Mouse (Mus musculus) midbrain, embryonic 16.5 days (tissue): ENCODE results near the gene Nanos1. TPM values are rescaled to one million over a fixed set of nuclear protein-coding genes. Genes with fewer than 3 reads are reported as not detected.

Source experiments
- ATAC-seq: fragments of 200-750 bp; cut with Nextera tagmentation; 2 replicates; pipeline ENCODE4 v1.8.0; 2017; ENCODE audit warnings: moderate TSS enrichment
- H3K27ac ChIP-seq: fragments of 300-500 bp; sonication (generic); 2 replicates; pipeline ENCODE4 v1.5.1; 2014; ENCODE audit warnings: mild to moderate bottlenecking, low read length, mixed read lengths
- H3K27me3 ChIP-seq: fragments of 300-500 bp; sonication (generic); 2 replicates; pipeline ENCODE4 v1.6.1; 2014; ENCODE audit warnings: low read depth, low read length, mixed read lengths; ENCODE audit not compliant: control insufficient read depth, insufficient read depth
- H3K36me3 ChIP-seq: fragments of 300-500 bp; sonication (generic); 2 replicates; pipeline ENCODE4 v1.6.1; 2014; ENCODE audit warnings: mild to moderate bottlenecking, low read length, moderate library complexity, mixed read lengths; ENCODE audit not compliant: control insufficient read depth, insufficient read depth
- H3K4me1 ChIP-seq: fragments of 300-500 bp; sonication (generic); 2 replicates; pipeline ENCODE4 v1.6.1; 2014; ENCODE audit warnings: mild to moderate bottlenecking, low read length, mixed read lengths; ENCODE audit not compliant: control insufficient read depth, insufficient read depth
- H3K4me2 ChIP-seq: fragments of 300-500 bp; sonication (generic); 2 replicates; pipeline ENCODE4 v1.6.1; 2014; ENCODE audit warnings: mild to moderate bottlenecking, low read length, mixed read lengths
- H3K4me3 ChIP-seq: fragments of 300-500 bp; sonication (generic); 2 replicates; pipeline ENCODE4 v1.5.1; 2014; ENCODE audit warnings: low read depth, mild to moderate bottlenecking, low read length, moderate library complexity, mixed read lengths
- H3K9ac ChIP-seq: fragments of 300-500 bp; sonication (generic); 2 replicates; pipeline ENCODE4 v1.6.1; 2014; ENCODE audit warnings: low read depth, low read length, mixed read lengths
- H3K9me3 ChIP-seq: fragments of 300-500 bp; sonication (generic); replicated peaks from 2 replicates; pipeline ENCODE4 v1.6.1; 2014; ENCODE audit warnings: mild to moderate bottlenecking, low read length, mixed read lengths; ENCODE audit not compliant: control insufficient read depth, poor library complexity, severe bottlenecking
- WGBS: fragments of 180-500 bp; shearing (Covaris S2); extraction: QIAGEN DNeasy Blood & Tissue Kit; methylation state at CpG from one replicate; pipeline ENCODE4 v1.1.7; 2014; 5-methylcytosine and 5-hydroxymethylcytosine counted together
- polyA plus RNA-seq: library from polyadenylated mRNA; unstranded; fragments of >200 nt; fragmentation: Nextera tagmentation; extraction: Ambion mirVana; gene quantifications from 2 replicates; pipeline ENCODE4 v1.2.1, GENCODE M21; 2015

Nanos1 gene
- polyA plus RNA-seq, 1 experiment from 2014 or later, result 20.1 TPM

GRCm38 (mm10) chr19:60740560-60740959 lies 15.2 kb upstream of the Nanos1 start:
- Histone ChIP-seq H3K27me3 (no peaks in the 10 kb centered on the region), H3K4me1 (no peaks in the 10 kb centered on the region), H3K4me2 (no peak overlapping the region), H3K4me3 (no peak overlapping the region), H3K36me3 (no peaks in the 10 kb centered on the region), H3K27ac (no peak overlapping the region), H3K9ac (no peak overlapping the region), H3K9me3 (no peaks in the 10 kb centered on the region)
- no peak for ATAC-seq
- 67% methylated on average over 1 of the region's 1 CpGs for WGBS

GRCm38 (mm10) chr19:60743767-60744547 lies 11.8 kb upstream of the Nanos1 start:
- H3K4me1 ChIP-seq, result no peaks in the 10 kb centered on the region
- no peak for ATAC-seq
- no peaks in the 10 kb centered on the region for H3K27me3 ChIP-seq
- H3K9ac ChIP-seq, result no peak overlapping the region
- no peak overlapping the region for H3K27ac ChIP-seq
- no peak overlapping the region for H3K4me2 ChIP-seq
- 87% methylated on average over 5 of the region's 5 CpGs for WGBS
- no peaks in the 10 kb centered on the region for H3K36me3 ChIP-seq
- no peak overlapping the region for H3K4me3 ChIP-seq
- H3K9me3 ChIP-seq, result no peaks in the 10 kb centered on the region

- no peaks in the 10 kb centered on the region; the same call in 1 of the 2 replicates for H3K27me3 ChIP-seq
- ATAC-seq, result no peak
- H3K4me3 ChIP-seq, result no peak overlapping the region
- 95% methylated on average over 1 of the region's 1 CpGs for WGBS
- no peaks in the 10 kb centered on the region for H3K4me1 ChIP-seq
- no peak overlapping the region for H3K9ac ChIP-seq
- H3K9me3 ChIP-seq, result no peaks in the 10 kb centered on the region
- H3K4me2 ChIP-seq, result no peak overlapping the region
- no peak overlapping the region for H3K27ac ChIP-seq
- H3K36me3 ChIP-seq, result no peaks in the 10 kb centered on the region
Measured at GRCm38 (mm10) chr19:60747801-60748200, 8.0 kb upstream of the Nanos1 start.

GRCm38 (mm10) chr19:60756192-60757098 lies 658 bp downstream of the Nanos1 start:
- under 1% methylated on average over 99 of the region's 115 CpGs for WGBS
- H3K9ac ChIP-seq, result peak overlapping the region; percentile 92
- H3K4me3 ChIP-seq, result peak overlapping the region; percentile 88
- no peaks in the 10 kb centered on the region for H3K9me3 ChIP-seq
- H3K4me1 ChIP-seq, result peaks cover 23% of the 10 kb centered on the region
- ATAC-seq, result peak; percentile 84
- no peaks in the 10 kb centered on the region for H3K36me3 ChIP-seq
- H3K27ac ChIP-seq, result peak overlapping the region; percentile 93
- H3K27me3 ChIP-seq, result peaks cover 3% of the 10 kb centered on the region; the same call in 1 of the 2 replicates
- H3K4me2 ChIP-seq, result peak overlapping the region; percentile 93

- H3K9me3 ChIP-seq, result no peaks in the 10 kb centered on the region
- peaks cover 23% of the 10 kb centered on the region for H3K4me1 ChIP-seq
- peak overlapping the region; percentile 92 for H3K9ac ChIP-seq
- H3K27ac ChIP-seq, result peak overlapping the region; percentile 93
- no peak for ATAC-seq
- WGBS, result 5% methylated on average over 25 of the region's 25 CpGs
- H3K4me3 ChIP-seq, result peak overlapping the region; percentile 88
- H3K36me3 ChIP-seq, result no peaks in the 10 kb centered on the region; the same call in 1 of the 2 replicates
- H3K4me2 ChIP-seq, result peak overlapping the region; percentile 93
- 0 out of 2 replicates have a peak, but pooled peaks cover 3% of the 10 kb centered on the region for H3K27me3 ChIP-seq
Measured at GRCm38 (mm10) chr19:60757099-60757785, 1.5 kb downstream of the Nanos1 start.

- Histone ChIP-seq H3K36me3 (peaks cover 16% of the 10 kb centered on the region), H3K4me3 (no peak overlapping the region), H3K4me2 (no peak overlapping the region), H3K27ac (no peak overlapping the region), H3K27me3 (0 out of 2 replicates have a peak, but pooled peaks cover 2% of the 10 kb centered on the region), H3K4me1 (peaks cover 23% of the 10 kb centered on the region), H3K9me3 (no peaks in the 10 kb centered on the region), H3K9ac (no peak overlapping the region)
- ATAC-seq, result no peak
- WGBS, result 75% methylated on average over 4 of the region's 4 CpGs
Measured at GRCm38 (mm10) chr19:60758896-60759835, 3.4 kb downstream of the Nanos1 start.

- no peak for ATAC-seq
- no peak overlapping the region for H3K9ac ChIP-seq
- H3K4me2 ChIP-seq, result no peak overlapping the region
- H3K4me1 ChIP-seq, result no peaks in the 10 kb centered on the region
- H3K9me3 ChIP-seq, result no peaks in the 10 kb centered on the region
- H3K4me3 ChIP-seq, result no peak overlapping the region
- WGBS, result 97% methylated on average over 6 of the region's 6 CpGs
- no peaks in the 10 kb centered on the region for H3K27me3 ChIP-seq
- peaks cover 48% of the 10 kb centered on the region for H3K36me3 ChIP-seq
- H3K27ac ChIP-seq, result no peak overlapping the region
Measured at GRCm38 (mm10) chr19:60773366-60773765, 17.6 kb downstream of the Nanos1 start.

GRCm38 (mm10) chr19:60782034-60782433 lies 26.2 kb downstream of the Nanos1 start:
- no peak for ATAC-seq
- Histone ChIP-seq H3K9me3 (no peaks in the 10 kb centered on the region), H3K9ac (no peak overlapping the region), H3K27ac (no peak overlapping the region), H3K27me3 (no peaks in the 10 kb centered on the region), H3K4me1 (peaks cover 11% of the 10 kb centered on the region; the same call in 1 of the 2 replicates), H3K4me2 (no peak overlapping the region), H3K4me3 (no peak overlapping the region), H3K36me3 (peaks cover 19% of the 10 kb centered on the region)
- 89% methylated on average over 3 of the region's 3 CpGs for WGBS
